Mouse (Mus musculus) midbrain, embryonic 16.5 days (tissue): Measurements from ENCODE around the gene Hivep3. TPM values are rescaled to one million over a fixed set of nuclear protein-coding genes. Genes with fewer than 3 reads are reported as not detected.

Source experiments
- ATAC-seq: fragments of 200-750 bp; cut with Nextera tagmentation; 2 replicates; pipeline ENCODE4 v1.8.0; 2017; ENCODE audit warnings: moderate TSS enrichment
- H3K27ac ChIP-seq: fragments of 300-500 bp; sonication (generic); 2 replicates; pipeline ENCODE4 v1.5.1; 2014; ENCODE audit warnings: mild to moderate bottlenecking, low read length, mixed read lengths
- H3K27me3 ChIP-seq: fragments of 300-500 bp; sonication (generic); 2 replicates; pipeline ENCODE4 v1.6.1; 2014; ENCODE audit warnings: low read depth, low read length, mixed read lengths; ENCODE audit not compliant: control insufficient read depth, insufficient read depth
- H3K36me3 ChIP-seq: fragments of 300-500 bp; sonication (generic); 2 replicates; pipeline ENCODE4 v1.6.1; 2014; ENCODE audit warnings: mild to moderate bottlenecking, low read length, moderate library complexity, mixed read lengths; ENCODE audit not compliant: control insufficient read depth, insufficient read depth
- H3K4me1 ChIP-seq: fragments of 300-500 bp; sonication (generic); 2 replicates; pipeline ENCODE4 v1.6.1; 2014; ENCODE audit warnings: mild to moderate bottlenecking, low read length, mixed read lengths; ENCODE audit not compliant: control insufficient read depth, insufficient read depth
- H3K4me2 ChIP-seq: fragments of 300-500 bp; sonication (generic); 2 replicates; pipeline ENCODE4 v1.6.1; 2014; ENCODE audit warnings: mild to moderate bottlenecking, low read length, mixed read lengths
- H3K4me3 ChIP-seq: fragments of 300-500 bp; sonication (generic); 2 replicates; pipeline ENCODE4 v1.5.1; 2014; ENCODE audit warnings: low read depth, mild to moderate bottlenecking, low read length, moderate library complexity, mixed read lengths
- H3K9ac ChIP-seq: fragments of 300-500 bp; sonication (generic); 2 replicates; pipeline ENCODE4 v1.6.1; 2014; ENCODE audit warnings: low read depth, low read length, mixed read lengths
- H3K9me3 ChIP-seq: fragments of 300-500 bp; sonication (generic); replicated peaks from 2 replicates; pipeline ENCODE4 v1.6.1; 2014; ENCODE audit warnings: mild to moderate bottlenecking, low read length, mixed read lengths; ENCODE audit not compliant: control insufficient read depth, poor library complexity, severe bottlenecking
- WGBS: fragments of 180-500 bp; shearing (Covaris S2); extraction: QIAGEN DNeasy Blood & Tissue Kit; methylation state at CpG from one replicate; pipeline ENCODE4 v1.1.7; 2014; 5-methylcytosine and 5-hydroxymethylcytosine counted together
- polyA plus RNA-seq: library from polyadenylated mRNA; unstranded; fragments of >200 nt; fragmentation: Nextera tagmentation; extraction: Ambion mirVana; gene quantifications from 2 replicates; pipeline ENCODE4 v1.2.1, GENCODE M21; 2015

Hivep3 gene
- polyA plus RNA-seq, 1 experiment from 2014 or later, result 20.2 TPM

GRCm38 (mm10) chr4:120042480-120042879 is 308.9 kb downstream of the Hivep3 start:
- Histone ChIP-seq H3K4me3 (no peak overlapping the region), H3K27me3 (no peaks in the 10 kb centered on the region), H3K9ac (no peak overlapping the region), H3K4me1 (no peaks in the 10 kb centered on the region; the same call in 1 of the 2 replicates), H3K4me2 (no peak overlapping the region), H3K36me3 (no peaks in the 10 kb centered on the region), H3K9me3 (no peaks in the 10 kb centered on the region), H3K27ac (no peak overlapping the region)
- WGBS, result 90% methylated on average over 7 of the region's 7 CpGs
- ATAC-seq, result no peak

DNA sequence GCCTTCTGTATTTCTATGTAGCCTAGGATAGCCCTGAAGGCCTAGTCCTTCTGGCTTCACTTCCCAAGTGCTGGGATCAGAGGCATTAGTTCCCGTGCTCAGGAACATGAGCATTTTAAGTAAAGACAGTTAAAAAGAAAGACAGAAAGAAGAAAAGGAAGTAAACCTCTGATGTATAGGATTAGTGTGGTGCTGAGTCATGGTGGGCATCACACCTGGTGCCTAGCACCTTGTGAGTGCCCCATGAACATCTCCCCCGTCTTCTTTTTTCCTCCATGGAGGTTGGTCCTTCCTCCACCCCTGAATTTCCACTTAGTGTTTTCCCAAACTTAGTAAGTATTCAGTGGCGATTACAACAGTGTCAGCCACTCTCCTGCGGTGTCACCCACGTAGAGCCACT is 311.0 kb downstream of the Hivep3 start:
- no peak overlapping the region for H3K9ac ChIP-seq
- H3K27ac ChIP-seq, result peak overlapping the region; percentile 35
- ATAC-seq, result no peak
- H3K27me3 ChIP-seq, result no peaks in the 10 kb centered on the region
- H3K4me1 ChIP-seq, result no peaks in the 10 kb centered on the region; the same call in 1 of the 2 replicates
- H3K36me3 ChIP-seq, result no peaks in the 10 kb centered on the region
- no peak overlapping the region for H3K4me2 ChIP-seq
- H3K4me3 ChIP-seq, result no peak overlapping the region
- 78% methylated on average over 5 of the region's 5 CpGs for WGBS
- H3K9me3 ChIP-seq, result no peaks in the 10 kb centered on the region

DNA sequence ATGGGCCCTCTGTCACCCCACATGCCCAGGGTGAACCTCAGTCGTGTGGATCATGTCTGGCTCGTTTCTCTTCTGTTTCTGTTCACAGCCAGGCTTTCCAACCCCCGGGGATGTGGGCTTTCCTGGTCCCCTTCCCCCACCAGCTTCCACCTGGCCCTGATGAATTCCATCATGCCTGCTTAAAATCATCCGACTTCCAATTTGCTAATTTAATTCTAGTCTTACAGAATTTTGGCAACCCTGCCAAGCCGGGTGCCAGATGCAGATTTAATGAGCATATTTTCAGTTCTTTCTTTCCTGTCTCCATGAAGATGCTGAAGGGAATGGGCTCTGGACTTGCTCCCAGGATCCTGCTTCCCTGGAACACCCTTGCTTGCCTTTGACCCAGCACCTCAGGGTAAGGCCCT is 311.6 kb downstream of the Hivep3 start:
- Histone ChIP-seq H3K36me3 (no peaks in the 10 kb centered on the region), H3K27ac (peak overlapping the region; percentile 35; the same call in 1 of the 2 replicates), H3K27me3 (no peaks in the 10 kb centered on the region), H3K9me3 (no peaks in the 10 kb centered on the region), H3K4me1 (no peaks in the 10 kb centered on the region; the same call in 1 of the 2 replicates), H3K4me2 (no peak overlapping the region), H3K4me3 (no peak overlapping the region), H3K9ac (no peak overlapping the region)
- WGBS, result 43% methylated on average over 5 of the region's 5 CpGs
- no peak for ATAC-seq

- no peaks in the 10 kb centered on the region for H3K27me3 ChIP-seq
- no peak overlapping the region for H3K4me2 ChIP-seq
- no peak for ATAC-seq
- H3K9ac ChIP-seq, result no peak overlapping the region
- no peak overlapping the region for H3K4me3 ChIP-seq
- no peaks in the 10 kb centered on the region for H3K36me3 ChIP-seq
- no peaks in the 10 kb centered on the region; the same call in 1 of the 2 replicates for H3K4me1 ChIP-seq
- H3K9me3 ChIP-seq, result no peaks in the 10 kb centered on the region
- H3K27ac ChIP-seq, result no peak overlapping the region
- WGBS, result 87% methylated on average over 7 of the region's 7 CpGs
Measured at GRCm38 (mm10) chr4:120045871-120046270, 312.3 kb downstream of the Hivep3 start.

- Histone ChIP-seq H3K4me3 (no peak overlapping the region), H3K27ac (no peak overlapping the region), H3K9ac (no peak overlapping the region), H3K4me2 (no peak overlapping the region), H3K4me1 (no peaks in the 10 kb centered on the region; the same call in 1 of the 2 replicates), H3K36me3 (no peaks in the 10 kb centered on the region), H3K9me3 (no peaks in the 10 kb centered on the region), H3K27me3 (no peaks in the 10 kb centered on the region)
- 27% methylated on average over 4 of the region's 4 CpGs for WGBS
- no peak for ATAC-seq
Measured at GRCm38 (mm10) chr4:120047060-120047459, 313.5 kb downstream of the Hivep3 start.

DNA sequence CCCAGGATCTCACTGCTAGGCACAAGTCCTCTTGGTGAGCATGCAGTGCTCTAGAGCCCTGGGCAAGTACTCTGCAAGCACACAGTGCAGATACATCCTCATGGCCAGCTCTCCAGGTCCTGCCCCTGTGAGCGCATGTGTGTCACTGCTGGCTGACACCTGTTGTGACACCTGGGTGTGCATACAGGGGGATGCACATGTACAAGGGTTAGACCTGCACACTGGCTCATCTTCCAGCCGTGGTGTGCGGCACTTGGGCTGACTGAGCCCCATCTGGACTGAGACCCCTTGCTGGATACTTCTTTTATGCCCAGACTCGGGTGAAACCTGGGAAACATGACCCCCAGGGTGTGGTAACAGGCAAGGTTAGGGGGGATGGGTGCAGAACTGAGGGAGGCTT is 314.7 kb downstream of the Hivep3 start:
- Histone ChIP-seq H3K9ac (no peak overlapping the region), H3K27ac (no peak overlapping the region), H3K4me2 (no peak overlapping the region), H3K27me3 (no peaks in the 10 kb centered on the region), H3K4me3 (no peak overlapping the region), H3K9me3 (no peaks in the 10 kb centered on the region), H3K36me3 (no peaks in the 10 kb centered on the region), H3K4me1 (no peaks in the 10 kb centered on the region; the same call in 1 of the 2 replicates)
- 77% methylated on average over 4 of the region's 4 CpGs for WGBS
- ATAC-seq, result no peak

GRCm38 (mm10) chr4:120049857-120050256 is 316.3 kb downstream of the Hivep3 start:
- 85% methylated on average over 3 of the region's 3 CpGs for WGBS
- H3K27ac ChIP-seq, result no peak overlapping the region
- no peaks in the 10 kb centered on the region for H3K36me3 ChIP-seq
- no peaks in the 10 kb centered on the region for H3K9me3 ChIP-seq
- no peaks in the 10 kb centered on the region for H3K27me3 ChIP-seq
- no peak overlapping the region for H3K4me3 ChIP-seq
- no peaks in the 10 kb centered on the region; the same call in 1 of the 2 replicates for H3K4me1 ChIP-seq
- no peak for ATAC-seq
- no peak overlapping the region for H3K9ac ChIP-seq
- no peak overlapping the region for H3K4me2 ChIP-seq

GRCm38 (mm10) chr4:120052481-120052880 is 318.9 kb downstream of the Hivep3 start:
- Histone ChIP-seq H3K4me3 (no peak overlapping the region), H3K36me3 (no peaks in the 10 kb centered on the region), H3K9me3 (no peaks in the 10 kb centered on the region), H3K27me3 (no peaks in the 10 kb centered on the region), H3K4me2 (no peak overlapping the region), H3K27ac (no peak overlapping the region), H3K4me1 (no peaks in the 10 kb centered on the region), H3K9ac (no peak overlapping the region)
- no peak for ATAC-seq

GRCm38 (mm10) chr4:120053026-120054005 is 319.7 kb downstream of the Hivep3 start:
- 92% methylated on average over 11 of the region's 11 CpGs for WGBS
- Histone ChIP-seq H3K9ac (no peak overlapping the region), H3K36me3 (no peaks in the 10 kb centered on the region), H3K9me3 (no peaks in the 10 kb centered on the region), H3K27ac (no peak overlapping the region), H3K27me3 (no peaks in the 10 kb centered on the region), H3K4me3 (no peak overlapping the region), H3K4me2 (no peak overlapping the region), H3K4me1 (no peaks in the 10 kb centered on the region)
- no peak for ATAC-seq
